Mouse (Mus musculus): ENCODE measurements at regions not wholly inside any gene's neighbourhood (a gene's known extent, or its start where the extent isn't known, plus 50 kb on each side); places are given as distances from the start of the nearest gene placed in this dataset.

DNA sequence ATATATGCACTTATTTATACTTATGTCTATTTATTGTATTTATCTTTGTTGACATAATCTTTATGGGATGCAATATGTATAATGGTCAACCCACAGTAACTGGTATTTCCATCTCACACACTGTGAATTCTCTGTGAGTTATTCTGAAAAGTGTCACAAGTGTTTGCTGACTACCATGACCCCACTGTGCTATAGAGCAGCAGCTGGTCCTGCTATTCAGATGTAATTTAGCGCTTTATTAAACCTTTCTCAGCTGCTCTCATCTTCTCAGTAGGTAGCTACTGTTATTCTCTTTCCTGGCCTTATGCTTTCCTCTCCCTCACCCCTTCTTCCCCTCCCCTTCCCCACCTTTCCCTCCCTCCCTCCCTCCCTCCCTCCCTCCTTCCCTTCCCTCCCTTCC, 296.0 kb upstream of the Dusp10 start:
- DNase-seq (ENCODE audit: low read depth, low spot score): no peak

DNA sequence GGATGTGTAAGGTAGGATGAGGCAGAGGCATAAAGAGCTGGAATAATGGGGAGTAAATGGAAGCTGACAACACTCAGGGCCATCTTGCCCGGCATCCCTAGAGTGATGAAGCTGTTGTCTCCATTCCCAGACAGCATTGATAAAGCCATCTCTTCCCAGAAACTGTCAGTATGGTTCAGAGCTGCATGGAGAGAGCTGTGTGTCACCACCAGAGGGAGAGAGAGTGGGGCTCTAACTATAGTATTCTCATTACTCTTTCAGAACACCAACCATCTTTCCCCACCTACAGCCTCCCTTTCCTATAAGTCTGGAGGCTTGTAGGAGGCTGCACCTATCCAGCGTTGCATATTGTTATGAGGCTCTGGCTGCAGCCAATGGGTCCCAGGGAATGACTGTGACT, 264.0 kb upstream of the Dusp10 start:
- no peak for DNase-seq (ENCODE audit: low read depth, low spot score)

DNA sequence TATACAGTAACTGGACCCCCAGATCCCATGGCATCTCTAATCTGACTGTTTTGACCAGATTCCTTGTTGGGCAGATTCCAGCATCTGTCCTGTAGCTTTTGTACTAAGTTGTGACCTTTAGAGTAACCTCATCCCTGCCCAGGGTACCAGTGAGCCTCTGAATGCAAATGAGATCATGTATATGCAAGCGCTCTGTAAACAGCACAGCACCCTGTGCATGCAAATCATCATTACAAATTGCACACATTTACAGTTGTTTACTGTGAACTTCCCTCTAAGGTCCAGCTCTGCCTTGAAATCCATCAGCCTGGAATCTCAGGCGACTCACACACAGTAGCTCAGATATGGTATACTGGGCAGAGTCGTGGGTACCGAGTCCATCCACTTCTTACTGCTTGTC, 258.6 kb upstream of the Dusp10 start:
- no peak for DNase-seq (ENCODE audit: low read depth, low spot score)

- no peak for DNase-seq (ENCODE audit: low read depth, low spot score)
Measured at GRCm38 (mm10) chr1:183756716-183757115, 256.4 kb upstream of the Dusp10 start.

DNA sequence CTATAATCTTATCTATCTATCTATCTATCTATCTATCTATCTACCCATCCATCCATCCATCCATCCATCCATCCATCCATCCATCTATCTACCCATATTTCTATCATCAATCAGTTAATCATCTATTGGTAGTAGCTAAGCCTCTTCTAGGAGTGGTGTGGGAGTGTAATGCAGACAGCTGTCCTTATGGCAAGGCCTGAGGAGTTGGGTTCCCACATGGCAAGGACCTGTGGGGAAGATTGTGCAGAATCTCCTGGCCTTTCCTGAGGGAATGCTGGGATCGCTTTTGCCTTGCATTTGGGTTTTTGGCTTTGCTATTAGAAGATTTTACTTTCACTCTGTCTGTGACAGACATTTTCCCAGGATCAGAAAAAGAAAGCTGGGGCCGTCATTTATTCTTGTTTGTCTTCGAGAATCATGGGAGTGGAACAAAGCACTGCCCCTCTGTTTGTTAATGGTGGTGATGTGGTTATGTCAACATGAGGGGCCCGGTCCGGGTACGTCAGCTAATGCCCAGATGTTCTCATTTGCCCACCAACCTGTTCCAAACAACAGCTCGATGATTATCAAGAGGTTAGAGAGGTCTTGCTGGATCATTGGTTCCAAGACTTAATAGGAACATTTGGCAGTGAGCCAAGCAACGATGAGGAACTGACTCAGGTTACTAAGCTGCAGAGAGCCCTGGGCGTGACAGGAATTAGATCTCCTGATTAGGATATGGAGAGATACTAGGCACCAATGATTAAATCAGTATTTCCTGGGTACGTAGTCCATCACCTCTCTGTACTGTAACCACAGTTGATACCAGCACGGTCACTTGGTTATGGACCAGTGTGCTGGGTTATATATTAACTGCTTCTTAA, 249.0 kb upstream of the Dusp10 start:
- no peak for DNase-seq (ENCODE audit: low read depth, low spot score)

GRCm38 (mm10) chr1:183772844-183773243, 240.3 kb upstream of the Dusp10 start:
- DNase-seq (ENCODE audit: low read depth, low spot score): no peak

DNA sequence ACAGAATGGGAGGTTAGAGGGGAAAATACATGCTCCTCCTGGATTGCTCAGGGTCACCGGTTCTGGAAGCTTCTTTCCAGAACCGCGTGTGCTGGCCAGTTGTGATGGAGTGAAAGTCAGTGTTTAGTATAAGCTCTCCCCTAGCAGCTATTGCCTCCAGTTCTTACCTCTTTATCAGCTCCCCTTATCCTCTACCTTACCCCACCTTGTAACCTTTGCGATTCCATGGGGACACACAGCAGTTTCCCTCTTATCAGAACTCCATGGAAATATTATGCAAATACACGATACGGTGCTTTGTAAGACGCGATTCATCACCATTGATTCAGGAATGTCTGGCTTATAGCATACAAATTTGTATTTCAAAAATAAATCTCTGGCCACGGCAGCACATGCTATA, 232.9 kb upstream of the Dusp10 start:
- DNase-seq (ENCODE audit: low read depth, low spot score): no peak

- DNase-seq (ENCODE audit: low read depth, low spot score): no peak
Measured at GRCm38 (mm10) chr1:183780779-183781178, 232.3 kb upstream of the Dusp10 start.

- no peak for DNase-seq (ENCODE audit: low read depth, low spot score)
Measured at GRCm38 (mm10) chr1:183783440-183784130, 229.5 kb upstream of the Dusp10 start.

- no peak for DNase-seq (ENCODE audit: low read depth, low spot score)
Measured at GRCm38 (mm10) chr1:183792230-183792813, 220.8 kb upstream of the Dusp10 start.

- no peak for DNase-seq (ENCODE audit: low read depth, low spot score)
Measured at GRCm38 (mm10) chr1:183793324-183793723, 219.8 kb upstream of the Dusp10 start.

GRCm38 (mm10) chr1:183793913-183794445, 219.1 kb upstream of the Dusp10 start:
- DNase-seq (ENCODE audit: low read depth, low spot score): no peak

- DNase-seq (ENCODE audit: low read depth, low spot score): no peak
Measured at GRCm38 (mm10) chr1:183802351-183802750, 210.8 kb upstream of the Dusp10 start.

DNA sequence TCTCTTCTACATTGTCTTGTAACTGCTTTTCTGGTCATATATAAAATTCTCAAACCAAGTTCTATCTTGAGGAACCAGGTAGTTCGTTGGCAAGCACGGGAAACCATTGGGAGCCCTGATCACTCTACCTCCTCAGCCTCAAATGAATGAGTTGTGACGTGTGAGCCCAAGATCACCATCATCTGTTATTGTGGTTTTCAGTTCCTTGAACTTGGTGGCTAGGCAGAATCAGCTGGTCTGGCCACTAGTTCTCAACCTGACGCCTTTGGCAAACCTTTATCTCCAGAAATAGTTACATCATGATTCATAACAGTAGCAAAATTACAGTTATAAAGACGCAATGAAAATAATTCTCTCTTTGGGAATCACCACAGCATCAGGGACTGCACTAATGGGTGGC, 209.7 kb upstream of the Dusp10 start:
- peak; percentile 8 for DNase-seq (ENCODE audit: low read depth, low spot score)

DNA sequence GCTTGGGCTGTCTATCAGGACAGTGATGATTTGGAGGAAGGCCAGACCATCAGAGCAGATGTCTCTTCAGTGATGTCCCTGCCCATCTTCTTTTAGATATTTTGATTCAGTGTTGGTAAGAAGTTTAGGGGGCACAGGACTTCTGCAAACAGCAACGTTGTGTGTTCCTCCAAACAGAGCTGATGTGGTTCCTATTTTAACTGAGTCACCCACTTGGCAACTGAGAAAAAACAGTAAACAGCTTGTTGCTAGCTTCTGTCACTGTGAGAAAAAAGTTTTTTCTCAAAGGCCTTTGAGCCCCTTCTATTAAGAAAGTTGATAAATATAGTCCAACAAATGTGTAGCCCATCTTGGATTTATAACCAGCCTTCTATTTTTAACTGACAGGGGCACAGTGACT, 209.3 kb upstream of the Dusp10 start:
- DNase-seq (ENCODE audit: low read depth, low spot score): no peak

GRCm38 (mm10) chr1:183804295-183804694, 208.8 kb upstream of the Dusp10 start:
- DNase-seq (ENCODE audit: low read depth, low spot score): no peak

DNA sequence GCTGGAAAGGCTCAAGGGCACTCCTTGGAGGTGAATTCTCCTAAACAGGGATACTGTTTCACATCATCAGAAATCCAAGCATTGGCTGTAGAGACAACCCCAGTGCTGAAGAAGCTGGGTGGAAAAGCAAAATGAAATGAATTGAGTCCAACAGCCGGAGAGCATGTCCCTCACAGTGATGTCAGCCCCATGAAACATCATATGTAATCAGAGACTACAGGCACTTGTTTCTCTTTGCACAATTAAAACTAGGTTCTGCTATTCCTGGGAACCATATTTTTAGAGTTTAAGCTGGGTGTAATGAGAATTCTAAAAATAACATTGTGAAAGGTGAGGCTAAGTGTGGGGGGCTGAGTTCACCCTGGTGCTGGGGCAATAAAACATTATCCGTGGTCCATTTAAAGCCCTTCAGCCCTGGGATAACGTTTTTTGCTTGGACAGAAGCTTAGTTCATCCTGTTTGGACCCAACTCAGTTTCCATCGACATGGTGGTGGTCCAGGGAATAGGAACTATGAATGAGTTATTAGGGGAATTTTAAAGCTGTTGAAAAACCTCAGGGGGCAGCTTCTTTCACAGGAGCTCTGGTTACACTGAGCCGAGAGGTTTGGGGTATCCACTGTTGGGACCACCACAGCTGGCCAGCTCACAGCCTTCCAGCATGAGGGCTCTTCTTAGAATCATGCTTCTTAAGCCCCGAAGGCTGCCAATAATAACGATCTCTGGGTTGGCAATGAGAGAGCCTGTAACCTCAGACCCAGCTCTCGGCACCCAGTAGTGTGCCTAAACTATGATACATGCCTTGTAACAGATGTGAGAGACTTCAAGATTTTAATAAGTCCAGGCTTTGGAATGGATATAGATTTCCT, 206.0 kb upstream of the Dusp10 start:
- no peak for DNase-seq (ENCODE audit: low read depth, low spot score)

DNA sequence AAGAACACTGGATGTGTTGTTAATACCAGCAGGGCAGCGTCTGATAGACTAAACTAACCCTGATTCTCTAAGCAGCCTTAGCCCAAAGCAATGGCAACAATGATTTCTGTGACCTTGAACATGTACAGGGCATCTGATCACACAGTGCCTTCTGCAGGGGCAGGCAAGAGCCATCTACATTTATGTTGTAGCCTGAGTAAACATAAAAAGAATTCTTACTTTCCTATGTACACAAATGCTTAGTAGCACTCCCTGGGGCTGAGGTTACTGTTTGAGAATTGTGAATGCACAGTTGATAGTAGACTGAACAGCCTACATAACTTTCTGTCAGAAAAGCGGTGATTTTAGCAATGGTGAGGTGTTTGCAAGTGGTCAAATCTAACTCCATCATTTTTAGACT, 204.9 kb upstream of the Dusp10 start:
- no peak for DNase-seq (ENCODE audit: low read depth, low spot score)

GRCm38 (mm10) chr1:183820555-183820954, 192.5 kb upstream of the Dusp10 start:
- no peak for DNase-seq (ENCODE audit: low read depth, low spot score)

- DNase-seq (ENCODE audit: low read depth, low spot score): no peak
Measured at GRCm38 (mm10) chr1:183826300-183826699, 186.8 kb upstream of the Dusp10 start.

DNA sequence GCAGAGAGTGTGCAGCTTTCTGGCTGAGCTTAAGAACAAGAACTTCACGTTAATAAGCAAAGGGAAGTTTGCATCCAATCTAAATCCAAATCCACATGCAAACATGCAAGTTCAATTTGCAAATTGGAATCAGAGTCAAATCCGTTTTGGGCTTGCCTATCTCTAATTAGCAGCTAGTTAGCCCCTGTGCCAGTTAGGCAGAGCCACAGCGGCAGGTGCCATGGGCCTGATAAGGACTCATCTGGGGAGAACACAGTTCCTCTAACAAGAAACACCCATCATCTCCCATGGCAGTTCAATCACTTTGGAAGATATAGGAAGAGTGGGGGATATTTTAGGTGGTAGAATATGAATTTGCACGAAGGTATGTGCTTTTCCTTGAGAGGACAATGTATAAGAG, 168.0 kb upstream of the Dusp10 start:
- no peak for DNase-seq (ENCODE audit: low read depth, low spot score)
